Mouse (Mus musculus): ENCODE measurements around the gene Helq.

DNA sequence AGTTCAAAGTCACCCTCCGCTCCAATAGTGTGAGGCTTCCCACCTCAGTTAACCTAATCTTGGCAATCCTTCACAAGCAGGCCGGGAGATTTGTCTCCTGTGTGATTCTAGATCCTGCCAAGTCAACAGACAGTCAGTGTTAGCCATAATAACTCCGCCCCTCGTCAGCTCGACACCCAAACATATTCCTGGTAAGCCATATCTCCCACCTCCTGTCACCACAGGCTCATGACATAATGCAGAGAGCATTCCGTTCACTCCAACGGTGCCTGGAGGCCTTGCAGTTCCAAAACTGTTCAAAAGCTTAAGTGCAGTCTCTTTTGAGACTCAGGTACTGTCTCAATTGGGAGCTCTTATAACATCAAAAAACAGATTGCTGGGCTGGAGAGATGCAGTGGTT lies 39.5 kb upstream of the Helq start:
- TF ChIP-seq EP300 (IDR thresholded peaks at IDR 0.05; ENCODE audit: insufficient read depth, low read depth, low read length) (no peak), CTCF (IDR thresholded peaks at IDR 0.05; ENCODE audit: low read depth, low read length) (no peak), POLR2A (IDR thresholded peaks at IDR 0.05; ENCODE audit: insufficient read depth, low read length) (no peak)
